Mouse (Mus musculus) cerebellum, adult 9-11 months (tissue): ENCODE data around the gene Nup98.
A peak's percentile ranks its signal among the peaks of the same experiment; 100 is the strongest.

Experiments used
- DNase-seq: peaks from one replicate; pipeline ENCODE4 v3.0.0; 2022

Gene Nup98

DNA sequence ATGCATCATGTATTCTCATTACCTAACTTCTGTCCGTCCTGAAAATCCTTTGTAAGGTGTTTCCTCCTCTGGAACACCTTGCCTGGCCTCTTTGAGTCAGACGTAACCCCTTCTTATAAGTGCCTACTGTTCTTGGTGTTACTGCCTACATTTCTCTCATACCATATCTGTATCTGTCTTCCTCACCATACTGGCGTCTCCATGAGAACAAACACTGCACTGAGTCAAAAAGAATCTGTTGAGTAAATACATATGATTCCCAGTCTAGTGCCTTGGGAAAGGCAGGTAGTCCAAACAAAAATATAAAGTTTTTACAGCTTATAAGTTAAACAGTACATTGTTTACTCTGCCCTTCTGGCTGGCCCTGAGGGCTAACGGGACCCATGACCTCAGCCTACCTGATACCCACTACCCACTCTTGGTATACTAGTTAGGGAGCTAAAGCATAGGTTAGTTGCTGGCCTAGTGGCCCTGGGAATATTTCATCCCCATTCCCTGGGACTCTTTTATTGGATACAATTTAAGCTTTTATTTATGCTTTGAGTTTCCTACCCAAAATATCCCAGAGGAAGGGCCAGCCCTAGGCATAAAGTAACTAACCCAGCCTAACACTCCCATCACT, 18.2 kb upstream of the Nup98 start:
- DNase-seq: no peak

GRCm38 (mm10) chr7:102226051-102226450, 16.1 kb upstream of the Nup98 start:
- DNase-seq: no peak

DNA sequence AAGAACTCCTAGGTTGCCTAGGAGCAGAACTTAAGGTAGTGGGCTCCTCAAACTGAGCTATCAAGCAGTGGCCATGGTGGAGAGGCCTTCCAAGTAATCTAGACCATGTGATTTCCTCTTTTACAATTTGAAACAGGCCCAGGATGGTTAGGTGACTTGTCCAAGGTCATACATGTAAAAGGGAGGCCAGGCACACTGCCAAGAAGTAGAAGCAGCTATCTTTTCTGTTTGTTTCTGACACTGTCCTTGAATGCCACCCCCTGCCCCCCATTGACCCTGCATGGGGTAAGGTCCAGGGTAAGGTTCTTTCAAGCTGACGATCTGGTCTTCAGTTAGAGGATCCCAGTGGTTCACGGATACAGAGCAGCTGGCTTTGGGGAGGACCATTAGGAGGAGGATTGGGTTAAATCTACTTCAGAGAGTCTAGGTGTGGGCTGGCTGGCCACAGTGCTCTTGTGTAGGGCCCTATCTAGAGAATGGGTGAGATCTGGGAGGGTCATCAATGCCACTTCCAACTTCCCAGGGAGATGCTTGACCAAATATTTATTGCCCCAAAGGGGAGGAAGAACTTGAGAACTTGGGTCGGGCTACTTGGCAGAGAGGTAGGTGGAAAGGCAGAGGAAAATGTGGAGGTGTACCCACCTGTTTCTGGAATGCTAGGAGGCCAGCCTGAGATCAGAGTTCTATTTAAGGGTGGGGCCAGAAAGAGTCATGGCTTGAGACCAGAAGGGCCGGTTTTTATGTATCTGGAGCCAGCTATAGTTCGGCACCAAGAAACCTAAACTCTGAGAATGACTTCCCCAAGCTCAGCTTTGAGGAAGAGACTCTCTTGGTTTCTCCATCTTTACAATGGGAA, 14.1 kb upstream of the Nup98 start:
- DNase-seq: no peak

DNA sequence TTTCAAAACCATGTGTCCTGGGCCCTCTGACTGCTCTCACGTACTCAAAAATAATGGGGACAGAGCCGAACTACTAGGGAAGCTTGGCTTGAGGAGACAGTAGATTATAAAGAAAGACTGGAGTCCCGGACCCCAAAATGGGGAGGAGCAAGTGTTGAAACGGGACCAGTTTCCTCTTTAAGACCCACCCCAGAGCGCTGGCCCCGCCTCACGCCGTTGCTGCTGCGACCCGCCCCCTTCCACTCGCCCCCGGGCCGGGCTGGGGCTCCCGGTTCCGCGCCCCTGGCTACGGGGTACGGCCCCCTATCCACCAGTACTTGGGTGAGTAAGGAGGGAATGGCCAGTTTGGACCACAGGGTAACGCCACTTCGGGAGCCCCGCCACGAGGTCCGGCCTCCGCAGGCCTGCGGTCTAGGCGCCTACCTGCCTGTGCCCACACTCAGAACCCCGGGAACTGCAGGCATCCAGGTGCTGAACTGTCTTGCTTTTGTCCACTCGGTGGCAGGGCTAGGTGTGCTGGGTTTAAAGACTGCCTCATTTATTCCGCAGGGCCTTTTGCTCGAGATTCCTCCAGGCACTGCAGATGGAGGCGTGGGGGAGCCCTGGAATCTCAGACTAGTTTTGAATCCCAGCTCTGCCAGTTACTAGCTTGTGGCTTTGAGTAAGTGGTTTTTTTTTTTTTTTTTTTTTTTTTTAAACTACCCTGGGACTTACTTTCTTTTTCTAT, 13.0 kb upstream of the Nup98 start:
- DNase-seq: peak; percentile 73

- DNase-seq: peak; percentile 56
Observed at GRCm38 (mm10) chr7:102222336-102222735, 12.4 kb upstream of the Nup98 start.

GRCm38 (mm10) chr7:102221899-102222298, 11.9 kb upstream of the Nup98 start:
- DNase-seq: no peak

DNA sequence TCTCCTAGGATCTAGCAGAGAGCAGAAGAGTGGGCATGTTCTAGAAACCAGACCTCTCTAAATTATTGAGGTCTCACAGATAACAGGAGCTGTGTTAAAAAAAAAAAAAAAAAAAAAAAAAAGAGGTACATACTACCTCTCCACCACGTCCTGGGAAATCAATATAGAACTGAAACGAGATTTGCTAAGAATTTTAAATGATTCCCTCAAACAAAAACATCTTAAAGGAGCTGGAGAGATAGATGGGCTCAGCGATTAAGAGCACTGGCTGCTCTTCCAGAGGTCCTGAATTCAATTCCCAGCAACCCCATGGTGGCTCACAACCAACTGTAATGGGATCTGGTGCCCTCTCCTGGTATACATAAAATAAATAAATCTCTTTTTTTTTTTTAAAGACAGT, 1.1 kb upstream of the Nup98 start:
- DNase-seq: no peak

DNA sequence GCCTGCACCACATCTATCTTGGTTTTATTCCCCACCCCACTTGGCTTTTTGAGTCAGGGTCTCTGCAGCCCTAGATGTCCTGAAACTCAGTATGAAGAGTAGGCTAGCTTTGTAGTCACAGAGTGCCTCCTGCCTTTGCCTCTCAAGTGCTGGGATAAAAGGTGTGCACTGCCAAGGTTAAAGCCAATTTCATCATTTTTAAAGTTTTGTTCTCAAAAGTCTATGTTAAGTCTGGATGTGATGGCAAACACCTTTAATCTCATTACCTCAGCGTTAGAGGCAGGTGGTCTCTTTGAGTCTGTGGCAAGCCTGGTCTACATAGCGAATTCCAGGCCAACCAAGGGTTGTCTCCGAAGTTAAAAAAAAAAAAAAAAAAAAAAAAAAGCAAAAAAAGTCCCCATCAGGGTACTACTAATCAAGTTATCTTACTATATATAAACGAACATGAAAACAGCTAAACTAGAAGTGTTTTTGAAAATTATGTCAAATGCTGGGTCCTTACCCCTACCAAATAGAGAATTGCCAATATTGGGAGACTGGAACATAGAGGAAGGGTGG, 1.1 kb downstream of the Nup98 start:
- no peak for DNase-seq

- DNase-seq: no peak
Observed at GRCm38 (mm10) chr7:102205646-102206045, 4.3 kb downstream of the Nup98 start.

- DNase-seq: no peak
Observed at GRCm38 (mm10) chr7:102204296-102204857, 5.6 kb downstream of the Nup98 start.

DNA sequence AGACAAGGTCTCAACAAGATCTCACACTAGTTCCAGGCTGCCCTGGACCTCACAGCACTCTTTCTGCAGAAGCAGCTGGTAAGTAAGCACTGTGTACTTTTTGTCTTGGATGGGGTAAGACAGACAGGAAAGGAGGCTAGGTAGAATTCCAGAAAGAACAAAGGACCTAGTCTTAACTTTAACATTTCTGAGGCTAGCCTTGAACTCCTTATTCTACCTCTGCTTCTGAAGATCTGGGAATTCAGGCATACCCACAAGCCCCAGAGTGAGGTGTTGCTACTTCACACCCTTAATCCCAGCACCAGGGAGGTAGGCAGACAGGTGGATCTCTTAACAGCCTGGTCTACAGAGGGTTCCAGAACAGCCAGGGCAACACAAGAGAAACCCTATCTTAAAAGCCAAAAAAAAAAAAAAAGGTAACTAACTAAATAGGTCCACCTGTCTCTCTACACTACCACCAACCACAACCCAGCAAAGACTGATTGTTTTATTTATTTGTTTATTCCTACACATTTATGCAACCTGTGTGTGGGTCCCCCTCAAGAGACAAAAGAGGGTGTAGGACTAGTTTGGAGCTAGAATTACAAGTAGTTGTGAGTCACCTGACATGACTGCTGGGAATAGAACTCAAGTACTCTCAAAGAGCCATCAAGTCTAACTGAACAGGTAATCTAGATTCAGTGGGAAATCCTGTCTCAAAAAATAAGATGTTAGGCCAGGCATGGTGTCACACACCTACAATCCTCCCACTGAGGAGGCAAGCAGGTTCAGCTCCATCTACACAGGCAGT, 8.8 kb downstream of the Nup98 start:
- no peak for DNase-seq

DNA sequence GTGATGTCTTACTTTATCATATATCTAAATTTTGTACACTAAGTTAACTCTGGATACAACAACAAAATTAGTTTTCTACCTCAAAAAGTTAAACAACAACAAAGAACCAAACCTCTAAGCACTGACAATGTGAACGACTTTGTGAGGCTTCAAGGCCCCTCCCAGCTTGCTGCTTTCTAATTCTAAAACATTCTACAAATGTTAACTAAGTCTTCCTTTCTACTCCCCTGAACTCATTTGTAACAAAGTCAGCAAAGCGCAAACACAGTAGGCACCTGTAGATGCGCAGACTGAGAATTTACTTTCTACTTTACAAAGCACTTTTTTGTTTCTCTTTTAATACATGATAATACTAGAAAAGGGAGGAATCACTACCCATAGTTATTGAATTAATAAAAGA, 9.4 kb downstream of the Nup98 start:
- DNase-seq: no peak

GRCm38 (mm10) chr7:102192356-102192755, 17.6 kb downstream of the Nup98 start:
- no peak for DNase-seq

DNA sequence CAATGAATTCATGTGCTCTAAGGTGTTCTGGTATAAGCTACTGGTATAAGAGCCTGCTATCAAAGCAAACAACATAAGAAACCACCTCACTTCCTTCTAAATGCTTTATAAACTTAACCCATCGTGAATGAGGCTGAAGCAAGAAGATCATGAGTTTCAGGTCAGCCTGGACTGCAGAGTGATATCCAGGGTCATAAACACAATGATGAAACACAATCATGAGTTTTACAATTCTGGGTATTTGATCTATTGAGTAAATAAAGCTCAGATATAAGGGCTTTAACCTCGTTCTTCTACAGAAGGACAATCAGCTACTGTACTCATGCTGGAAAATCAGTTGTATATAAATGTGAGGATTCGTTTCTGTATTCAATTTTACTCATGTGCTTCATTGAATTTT, 26.1 kb downstream of the Nup98 start:
- no peak for DNase-seq

DNA sequence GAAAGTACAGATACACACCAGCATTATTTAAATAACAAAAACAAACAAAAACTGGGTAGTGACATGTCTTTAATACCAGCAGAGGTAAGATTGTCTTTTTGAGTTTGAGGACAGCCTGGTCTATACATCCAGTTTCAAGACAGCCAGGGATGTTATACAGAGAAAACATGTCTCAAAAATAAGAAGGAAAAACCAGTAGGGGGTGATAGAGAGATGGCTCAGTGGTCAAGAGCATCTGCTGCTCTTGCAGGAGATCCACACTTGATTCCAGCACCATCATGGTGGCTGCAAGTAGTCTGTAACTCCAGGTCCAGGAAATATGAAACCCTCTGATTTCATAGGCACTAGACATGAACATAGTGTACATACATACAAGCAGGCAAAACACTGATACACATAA, 39.7 kb downstream of the Nup98 start:
- no peak for DNase-seq

DNA sequence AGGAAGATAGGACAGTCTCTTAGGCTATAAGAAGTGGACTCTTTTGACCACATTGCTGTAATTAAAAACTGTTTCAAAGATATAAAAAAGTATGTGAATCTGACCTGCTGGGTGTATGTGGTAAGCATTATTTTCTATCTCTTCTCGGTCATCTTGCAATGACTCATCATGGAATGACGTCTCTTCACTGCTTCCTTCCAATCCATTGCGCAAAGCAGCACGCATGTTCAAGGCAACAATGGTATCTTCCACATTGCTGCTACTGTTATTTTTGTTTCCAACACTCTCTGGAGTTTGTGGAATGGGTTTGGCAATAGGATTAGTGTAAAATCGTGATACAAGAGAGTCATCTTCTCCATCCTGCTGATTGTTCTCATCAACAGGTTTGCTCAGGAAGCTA, 56.3 kb downstream of the Nup98 start:
- DNase-seq: no peak

DNA sequence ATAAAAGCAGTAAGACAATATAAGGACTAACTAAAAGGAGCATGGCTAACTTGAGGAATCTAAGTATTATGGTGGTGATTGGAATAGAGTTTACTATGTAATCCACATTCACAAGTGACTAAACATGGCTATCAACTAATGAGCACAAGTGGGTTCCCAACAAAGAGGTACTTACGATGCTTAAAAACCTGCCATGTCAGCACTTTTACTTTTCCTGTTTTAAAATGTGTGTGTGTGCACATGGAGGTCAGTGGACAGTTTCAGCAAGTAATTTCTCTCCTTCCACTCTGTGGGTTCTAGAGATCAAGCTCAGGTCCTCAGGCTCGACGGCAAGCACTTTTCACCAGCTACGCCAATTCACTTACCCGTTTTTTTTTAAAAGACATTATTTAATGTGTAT, 72.1 kb downstream of the Nup98 start:
- DNase-seq: no peak

GRCm38 (mm10) chr7:102137464-102137863, 72.5 kb downstream of the Nup98 start:
- DNase-seq: no peak

DNA sequence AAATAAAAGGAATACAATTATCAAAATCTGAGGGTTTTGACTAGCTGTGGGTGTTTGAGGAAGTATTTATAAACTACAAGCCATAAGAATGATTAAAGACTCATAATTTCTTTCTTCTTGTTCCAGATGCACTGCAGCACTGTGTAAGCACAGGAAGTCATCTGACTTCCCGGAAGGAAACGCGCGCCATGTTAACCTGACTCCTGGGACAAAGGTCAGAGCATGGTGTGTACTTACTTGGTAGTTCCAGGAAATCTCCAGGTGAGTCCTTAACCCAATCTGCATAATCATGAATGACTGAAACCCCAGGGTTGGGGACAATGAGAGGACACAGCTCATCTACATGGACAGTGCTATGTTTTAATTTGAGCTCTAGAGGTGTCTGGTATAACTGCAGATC, 77.6 kb downstream of the Nup98 start:
- DNase-seq: no peak

- no peak for DNase-seq
Observed at GRCm38 (mm10) chr7:102120326-102120725, 89.7 kb downstream of the Nup98 start.

GRCm38 (mm10) chr7:102117382-102117781, 92.6 kb downstream of the Nup98 start:
- no peak for DNase-seq

DNA sequence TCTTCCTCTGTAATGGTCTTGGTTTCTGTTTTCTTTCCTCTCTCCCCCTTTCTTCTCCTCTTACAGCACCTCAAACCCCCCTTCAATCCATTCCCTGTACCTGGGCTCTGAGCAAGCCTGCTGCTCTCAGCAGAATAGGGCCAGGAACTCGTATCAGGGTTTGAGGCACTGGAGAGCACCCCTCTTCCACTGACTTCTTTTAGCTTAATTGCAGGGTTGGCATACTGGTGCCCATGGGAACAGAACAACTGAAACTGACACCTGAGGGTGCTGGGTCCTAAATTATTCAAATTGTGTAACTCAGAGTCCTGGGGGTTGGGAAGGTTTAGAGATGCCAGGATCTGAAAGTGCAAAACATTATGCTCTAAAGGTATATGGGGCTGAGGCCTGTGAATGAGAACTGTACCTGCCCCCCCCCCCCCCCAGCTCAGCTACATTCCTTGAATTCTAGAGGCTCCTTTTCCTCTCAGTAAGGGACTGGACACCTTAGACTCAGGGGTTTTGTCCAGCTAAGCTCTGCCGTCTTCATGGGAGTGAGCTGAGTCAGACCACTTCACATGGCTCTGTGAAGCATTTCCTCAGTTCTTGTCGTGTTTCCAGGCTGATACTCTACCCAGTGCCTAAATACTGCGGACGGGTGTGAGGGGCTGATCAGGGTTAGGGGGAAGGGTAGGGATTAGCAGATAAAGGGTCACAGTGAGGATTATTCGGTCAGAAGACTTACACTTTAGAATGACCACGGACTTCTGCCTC, 93.2 kb downstream of the Nup98 start, which contains the start of gene Chrna10:
Gene Chrna10 (minus strand): TSS at position 250 of the 753 bp plus-strand sequence.
- DNase-seq: no peak
